Mouse (Mus musculus): ENCODE measurements around the gene Tent5a. TPM values are rescaled to one million over a fixed set of nuclear protein-coding genes. Genes with fewer than 3 reads are reported as not detected.
A peak's percentile ranks its signal among the peaks of the same experiment; 100 is the strongest.

The Tent5a gene
- total and polyA plus RNA-seq, 3 experiments: 7.0 to 15.2 TPM; not detected in 1

DNA sequence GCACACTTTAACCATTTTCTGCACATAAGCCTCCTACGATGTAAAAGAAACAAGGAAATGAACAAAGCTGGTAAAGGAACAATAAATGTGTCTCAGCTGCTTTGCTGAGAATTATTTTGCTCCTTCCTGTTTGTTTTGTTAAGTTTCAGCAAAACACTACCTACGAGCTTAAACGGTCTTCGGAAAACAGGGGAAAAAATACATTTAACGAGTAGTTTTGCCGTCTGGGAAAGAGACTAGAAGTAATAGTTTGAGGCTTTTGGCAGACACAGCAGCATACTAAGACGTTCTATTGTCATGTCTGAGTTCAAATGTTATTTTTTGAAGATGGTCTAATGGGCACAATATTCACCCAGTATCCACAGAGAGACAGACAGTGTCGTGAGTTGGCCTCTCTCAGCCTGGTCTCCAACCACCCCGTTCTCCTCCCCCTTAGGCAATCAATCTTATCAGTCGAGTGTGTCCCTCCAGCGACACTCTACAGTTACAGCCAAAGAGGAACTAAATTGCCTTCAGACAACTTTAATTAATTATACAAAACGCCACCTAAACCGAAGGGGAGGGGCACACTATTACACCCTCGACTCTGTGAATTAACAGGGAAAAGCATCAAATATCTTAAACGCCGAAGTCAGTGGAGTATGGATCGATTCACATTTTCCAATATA lies 1.8 kb downstream of the Tent5a start:
- Histone ChIP-seq H3K27ac (ENCODE audit: control insufficient read depth, low read depth, low read length) (peak overlapping the region; percentile 59), H3K4me3 (ENCODE audit: control insufficient read depth in 1 of 2, insufficient read depth in 1 of 2, low read depth in 2 of 2, low read length in 2 of 2) (peak overlapping the region; percentile 77 to 88), H3K36me3 (ENCODE audit: control insufficient read depth in 1 of 2, insufficient read depth in 2 of 2, low read length in 2 of 2) (peaks cover 10 to 22% of the 10 kb centered on the region in 2 experiments; a peak in 3 of 4 replicates), H3K9ac (ENCODE audit: control insufficient read depth, low read depth, low read length, poor library complexity, severe bottlenecking) (peak overlapping the region; percentile 82), H3K27me3 (ENCODE audit: control insufficient read depth in 1 of 2, insufficient read depth in 2 of 2, low read length in 2 of 2) (no peaks in the 10 kb centered on the region), H3K79me2 (ENCODE audit: control insufficient read depth, insufficient read depth, low read length, poor library complexity) (peaks cover 33% of the 10 kb centered on the region), H3K9me3 (replicated peaks; ENCODE audit: insufficient read depth, low read length) (no peaks in the 10 kb centered on the region), H3K4me1 (ENCODE audit: control insufficient read depth in 1 of 2, insufficient read depth in 2 of 2, low read length in 2 of 2) (peaks cover 3 to 18% of the 10 kb centered on the region in 2 experiments)
- peak; percentile 89 for DNase-seq (ENCODE audit: low read depth, low spot score)
- TF ChIP-seq EP300 (IDR thresholded peaks at IDR 0.05; ENCODE audit: low read depth in 1 of 2, low read length in 2 of 2): peak; percentile 81 to 88
- TF ChIP-seq GATA1 (IDR thresholded peaks at IDR 0.05; ENCODE audit: low read depth, low read length): peak; percentile 87
- TF ChIP-seq ZNF384 (IDR thresholded peaks at IDR 0.05; ENCODE audit: low read depth, low read length): no peak
- no peak for TF ChIP-seq GABPA (IDR thresholded peaks at IDR 0.05; ENCODE audit: low read depth, low read length)
- TF ChIP-seq TBP (IDR thresholded peaks at IDR 0.05; ENCODE audit: low read depth, low read length): peak; percentile 74
- 0 out of 2 replicates have a peak, but pooled peaks have one; percentile 32 for TF ChIP-seq ZMIZ1 (IDR thresholded peaks at IDR 0.05; ENCODE audit: low read depth, low read length)
- peak; percentile 76 for TF ChIP-seq ETS1 (IDR thresholded peaks at IDR 0.05; ENCODE audit: low read depth, low read length)
- 0 out of 2 replicates have a peak, but pooled peaks have one; percentile 7 for TF ChIP-seq MEF2A (IDR thresholded peaks at IDR 0.05; ENCODE audit: extremely low read depth, insufficient replicate concordance, low read depth, low read length, poor library complexity, severe bottlenecking)
- TF ChIP-seq POLR2A (IDR thresholded peaks at IDR 0.05; ENCODE audit: control insufficient read depth in 1 of 2, insufficient read depth in 1 of 2, low read depth in 1 of 2, low read length in 2 of 2, poor library complexity in 1 of 2): peak in 1 of 2 experiments; percentile 58; a peak in 2 of 4 replicates
- no peak for TF ChIP-seq CHD2 (IDR thresholded peaks at IDR 0.05; ENCODE audit: low read length)
- peak; percentile 70; the same call in 1 of the 2 replicates for TF ChIP-seq MAZ (IDR thresholded peaks at IDR 0.05; ENCODE audit: low read depth, low read length)
- peak; percentile 26; the same call in 1 of the 2 replicates for TF ChIP-seq BHLHE40 (IDR thresholded peaks at IDR 0.05; ENCODE audit: borderline replicate concordance, low read depth, low read length)
- TF ChIP-seq MAX (IDR thresholded peaks at IDR 0.05; ENCODE audit: low read length): peak; percentile 57; the same call in 1 of the 2 replicates
- peak; percentile 79 for TF ChIP-seq MYB (IDR thresholded peaks at IDR 0.05; ENCODE audit: low read depth, low read length)
- no peak for TF ChIP-seq JUND (IDR thresholded peaks at IDR 0.05; ENCODE audit: low read depth, low read length)
- TF ChIP-seq USF1 (IDR thresholded peaks at IDR 0.05; ENCODE audit: low read depth, low read length): no peak
- TF ChIP-seq ELF1 (IDR thresholded peaks at IDR 0.05; ENCODE audit: low read depth, low read length): 0 out of 2 replicates have a peak, but pooled peaks have one; percentile 3
- peak; percentile 89 for TF ChIP-seq SIN3A (IDR thresholded peaks at IDR 0.05; ENCODE audit: low read length)
- TF ChIP-seq NELFE (IDR thresholded peaks at IDR 0.05; ENCODE audit: low read depth, low read length): peak; percentile 49
- no peak for TF ChIP-seq POLR2AphosphoS2 (IDR thresholded peaks at IDR 0.05; ENCODE audit: low read length)
- TF ChIP-seq MXI1 (IDR thresholded peaks at IDR 0.05; ENCODE audit: low read depth, low read length): peak; percentile 67
- TF ChIP-seq TCF12 (IDR thresholded peaks at IDR 0.05; ENCODE audit: low read depth, low read length): peak; percentile 73
- TF ChIP-seq MYC (IDR thresholded peaks at IDR 0.05; ENCODE audit: low read depth, low read length): 0 out of 2 replicates have a peak, but pooled peaks have one; percentile 55

All from MEL (cell line).